Mouse (Mus musculus) forebrain, embryonic 13.5 days (tissue): ENCODE measurements at regions not wholly inside any gene's neighbourhood (a gene's known extent, or its start where the extent isn't known, plus 50 kb on each side); places are given as distances from the start of the nearest gene placed in this dataset.

Source experiments
- ATAC-seq: fragments of 200-750 bp; cut with Nextera tagmentation; 2 replicates; pipeline ENCODE4 v1.8.0; 2017
- H3K27ac ChIP-seq: fragments of 300-500 bp; sonication (generic); 2 replicates; pipeline ENCODE4 v1.5.1; 2015; ENCODE audit warnings: inconsistent platforms, mild to moderate bottlenecking, moderate library complexity
- H3K27me3 ChIP-seq: fragments of 300-500 bp; sonication (generic); 2 replicates; pipeline ENCODE4 v1.6.1; 2015; ENCODE audit warnings: mild to moderate bottlenecking, inconsistent platforms
- H3K36me3 ChIP-seq: fragments of 300-500 bp; sonication (generic); 2 replicates; pipeline ENCODE4 v1.6.1; 2015; ENCODE audit warnings: mild to moderate bottlenecking, inconsistent platforms; ENCODE audit not compliant: poor library complexity, severe bottlenecking
- H3K4me1 ChIP-seq: fragments of 300-500 bp; sonication (generic); 2 replicates; pipeline ENCODE4 v1.6.1; 2015; ENCODE audit warnings: inconsistent platforms
- H3K4me2 ChIP-seq: fragments of 300-500 bp; sonication (generic); 2 replicates; pipeline ENCODE4 v1.6.1; 2015; ENCODE audit warnings: inconsistent platforms, mild to moderate bottlenecking, moderate library complexity
- H3K4me3 ChIP-seq: fragments of 300-500 bp; sonication (generic); 2 replicates; pipeline ENCODE4 v1.5.1; 2015; ENCODE audit warnings: mild to moderate bottlenecking, inconsistent platforms
- H3K9ac ChIP-seq: fragments of 300-500 bp; sonication (generic); 2 replicates; pipeline ENCODE4 v1.6.1; 2015; ENCODE audit warnings: mild to moderate bottlenecking, inconsistent platforms
- H3K9me3 ChIP-seq: fragments of 300-500 bp; sonication (generic); replicated peaks from 2 replicates; pipeline ENCODE4 v1.6.1; 2016; ENCODE audit warnings: inconsistent platforms
- WGBS: fragments of 180-500 bp; shearing (Covaris S2); methylation state at CpG from one replicate; pipeline ENCODE4 v1.1.7; 2015; 5-methylcytosine and 5-hydroxymethylcytosine counted together

DNA sequence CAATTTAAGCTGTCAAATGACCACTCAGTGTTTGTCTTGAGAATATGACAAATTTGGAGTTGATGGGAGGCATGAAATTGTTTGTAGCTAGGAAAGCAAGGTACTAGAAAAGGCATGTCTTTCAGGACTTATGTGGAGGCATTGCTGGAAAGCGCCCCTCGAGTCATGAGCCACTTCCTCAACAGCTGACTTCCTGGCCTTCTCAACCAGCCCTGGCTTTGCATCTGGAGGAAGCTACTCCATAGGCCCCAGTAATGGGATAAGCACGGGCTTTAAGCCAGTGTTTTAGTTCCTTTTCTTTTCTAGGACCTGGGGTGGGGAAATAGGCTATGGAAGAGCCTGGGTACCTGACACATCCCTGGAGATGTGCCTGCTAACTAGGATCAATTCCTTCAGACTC is 60.3 kb upstream of the Tbc1d5 start:
- H3K36me3 ChIP-seq: no peaks in the 10 kb centered on the region

More for the DNA sequence above, 60.3 kb upstream of the Tbc1d5 start:
- Histone ChIP-seq H3K4me3 (no peak overlapping the region), H3K9ac (no peak overlapping the region), H3K4me2 (no peak overlapping the region), H3K4me1 (no peaks in the 10 kb centered on the region), H3K27ac (no peak overlapping the region), H3K9me3 (no peaks in the 10 kb centered on the region), H3K27me3 (no peaks in the 10 kb centered on the region)
- WGBS: 74% methylated on average over 3 of the region's 3 CpGs
- no peak for ATAC-seq
